Mouse (Mus musculus): ENCODE results near the gene Srcin1.
A peak's percentile ranks its signal among the peaks of the same experiment; 100 is the strongest.

Srcin1 gene

GRCm38 (mm10) chr11:97579088-97579857, 3.3 kb upstream of the Srcin1 start:
- no peak for DNase-seq (ENCODE audit: extremely low spot score)

- DNase-seq (ENCODE audit: extremely low spot score): no peak
Observed at GRCm38 (mm10) chr11:97578286-97578685, 2.3 kb upstream of the Srcin1 start.

GRCm38 (mm10) chr11:97575638-97576037, 348 bp downstream of the Srcin1 start:
- peak; percentile 90 for DNase-seq (ENCODE audit: extremely low spot score)

GRCm38 (mm10) chr11:97575075-97575474, 911 bp downstream of the Srcin1 start:
- DNase-seq (ENCODE audit: extremely low spot score): peak; percentile 71

GRCm38 (mm10) chr11:97574551-97575051, 1.4 kb downstream of the Srcin1 start:
- peak; percentile 58 for DNase-seq (ENCODE audit: extremely low spot score)

GRCm38 (mm10) chr11:97573891-97574550, 2.0 kb downstream of the Srcin1 start:
- DNase-seq (ENCODE audit: extremely low spot score): peak; percentile 57

DNA sequence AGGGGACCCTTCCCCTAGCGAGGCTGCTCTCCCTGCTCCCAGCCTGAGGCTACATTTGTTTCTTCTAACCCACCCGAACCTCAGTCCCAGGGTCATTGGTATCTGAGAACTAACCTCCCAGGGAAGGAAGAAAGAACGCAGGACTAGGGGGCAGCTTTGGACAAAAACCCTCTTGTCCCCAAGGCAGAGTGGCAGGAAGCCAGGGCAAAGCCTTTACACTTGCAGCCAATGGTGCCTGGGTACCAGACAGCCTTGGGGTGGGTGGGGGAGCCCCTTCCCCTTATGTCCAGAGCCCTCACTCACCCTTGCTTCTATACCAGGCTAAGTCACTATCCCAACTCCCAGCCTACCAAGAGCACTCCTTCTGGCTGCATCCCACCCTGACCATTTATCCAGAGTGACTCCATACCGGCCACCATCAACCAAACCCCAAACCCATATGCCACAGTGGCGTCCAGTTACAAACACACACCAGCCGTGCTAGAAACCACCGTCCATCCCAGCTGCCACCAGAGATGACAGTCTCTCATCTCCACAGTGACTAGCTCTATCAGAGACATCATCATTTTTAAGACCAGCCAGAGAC, 3.0 kb downstream of the Srcin1 start:
- no peak for DNase-seq (ENCODE audit: extremely low spot score)

DNA sequence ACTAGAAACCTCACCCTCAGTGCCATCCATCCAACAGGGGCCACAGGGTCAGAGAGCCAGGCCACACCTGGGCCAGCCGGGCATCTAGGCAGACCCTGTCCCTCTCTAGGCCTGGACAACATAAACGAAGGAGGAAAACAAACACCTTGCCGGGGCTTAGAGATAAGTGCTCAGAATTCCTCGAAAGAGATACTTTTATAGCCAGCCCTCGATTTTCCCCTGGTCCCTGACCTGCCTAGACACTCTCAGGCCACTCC, 4.0 kb downstream of the Srcin1 start:
- DNase-seq (ENCODE audit: extremely low spot score): no peak

DNA sequence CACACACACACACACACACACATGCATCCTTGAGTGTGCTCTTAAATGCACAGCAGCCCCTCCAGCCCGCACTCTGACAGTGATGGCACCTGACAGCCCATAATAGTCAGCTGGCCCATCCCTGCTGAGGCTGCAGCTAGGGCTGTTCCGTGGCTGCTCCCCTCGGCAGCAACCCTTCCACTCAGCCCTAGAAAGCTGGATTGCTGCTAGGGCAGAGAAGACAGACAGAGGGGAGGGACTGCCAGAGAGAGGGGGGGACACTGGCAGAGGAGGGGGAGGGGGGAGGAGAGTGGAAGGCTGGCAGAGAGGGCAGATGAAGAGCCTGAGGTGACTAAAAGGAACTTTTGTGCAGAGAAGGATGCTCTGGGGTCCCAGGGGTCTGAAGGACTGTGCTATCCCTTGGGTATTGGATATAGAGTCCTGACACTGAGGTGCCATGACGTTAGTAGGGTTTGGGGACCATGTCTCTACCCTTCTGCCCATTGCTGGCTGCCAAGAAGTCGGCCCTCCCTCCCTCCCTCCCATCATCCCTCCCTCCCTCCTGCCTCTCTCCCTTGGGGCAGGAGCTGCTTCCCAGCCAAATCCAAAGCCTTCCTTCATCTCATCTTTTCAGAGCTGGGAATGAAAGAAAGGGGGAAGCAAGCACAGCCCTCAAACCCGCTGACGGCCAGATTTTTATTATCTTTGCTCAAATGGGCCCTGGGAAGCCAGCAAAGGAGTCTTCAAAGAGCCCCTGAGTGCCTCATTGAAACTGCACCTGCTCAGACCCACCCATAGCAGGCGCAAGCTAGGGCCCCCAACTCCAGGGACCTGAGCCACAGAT, 4.5 kb downstream of the Srcin1 start:
- DNase-seq (ENCODE audit: extremely low spot score): no peak

DNA sequence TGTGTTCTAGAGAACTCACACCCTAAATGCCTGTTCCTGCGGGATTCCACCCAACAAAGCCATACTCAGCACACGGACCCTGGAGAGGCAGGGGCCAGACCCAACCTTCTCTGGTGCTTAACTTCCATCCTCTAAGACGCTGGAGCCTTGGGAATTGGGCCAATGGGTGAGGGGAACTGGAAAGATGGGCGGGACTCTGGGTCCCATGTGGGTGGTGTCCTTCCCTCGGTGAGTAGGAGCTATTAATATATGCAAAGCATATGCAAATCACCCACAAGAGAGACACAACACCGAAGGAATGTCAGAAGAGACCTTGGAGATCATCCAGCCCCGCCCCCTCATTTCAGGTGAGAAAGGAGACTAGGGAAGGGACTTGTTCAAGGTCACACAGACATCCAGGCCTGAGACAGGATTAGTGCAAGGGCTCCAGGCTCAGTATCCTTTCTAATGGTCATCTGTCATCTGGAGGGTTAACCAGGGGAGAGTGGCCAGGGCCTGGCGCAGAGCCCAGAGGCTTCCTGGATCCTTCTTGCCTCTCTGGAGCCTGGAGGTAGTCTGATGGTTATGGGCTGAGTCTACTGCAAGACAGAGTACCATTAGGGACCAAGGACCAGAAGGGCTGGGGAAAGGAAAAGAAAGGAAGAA, 5.4 kb downstream of the Srcin1 start:
- no peak for DNase-seq (ENCODE audit: extremely low spot score)

- DNase-seq (ENCODE audit: extremely low spot score): no peak
Observed at GRCm38 (mm10) chr11:97569806-97570205, 6.2 kb downstream of the Srcin1 start.

GRCm38 (mm10) chr11:97569301-97569724, 6.7 kb downstream of the Srcin1 start:
- no peak for DNase-seq (ENCODE audit: extremely low spot score)

- peak; percentile 83 for DNase-seq (ENCODE audit: extremely low spot score)
Observed at GRCm38 (mm10) chr11:97568729-97569128, 7.3 kb downstream of the Srcin1 start.

- DNase-seq (ENCODE audit: extremely low spot score): no peak
Observed at GRCm38 (mm10) chr11:97567480-97567879, 8.5 kb downstream of the Srcin1 start.

- no peak for DNase-seq (ENCODE audit: extremely low spot score)
Observed at GRCm38 (mm10) chr11:97566551-97566950, 9.4 kb downstream of the Srcin1 start.

- DNase-seq (ENCODE audit: extremely low spot score): no peak
Observed at GRCm38 (mm10) chr11:97563730-97564129, 12.3 kb downstream of the Srcin1 start.

DNA sequence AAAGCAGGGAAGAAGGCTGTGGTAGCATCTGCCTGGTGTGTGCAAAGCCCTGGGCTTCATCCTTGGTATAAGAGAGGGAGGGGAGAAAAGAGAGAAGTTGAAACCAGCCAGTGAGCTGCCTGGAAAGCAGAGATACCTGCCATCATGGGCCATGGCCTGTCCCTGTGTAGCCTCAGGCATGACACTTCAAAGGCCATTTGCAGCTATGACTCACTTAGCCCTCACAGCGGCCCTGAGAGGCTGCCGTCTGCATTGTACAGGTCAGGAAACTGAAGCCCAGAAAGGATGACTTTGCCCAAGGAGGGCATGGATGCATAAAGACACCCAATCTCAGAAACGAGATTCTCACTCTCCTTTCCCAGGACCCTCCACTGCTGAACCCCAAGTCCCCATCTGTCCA, 13.4 kb downstream of the Srcin1 start:
- no peak for DNase-seq (ENCODE audit: extremely low spot score)

DNA sequence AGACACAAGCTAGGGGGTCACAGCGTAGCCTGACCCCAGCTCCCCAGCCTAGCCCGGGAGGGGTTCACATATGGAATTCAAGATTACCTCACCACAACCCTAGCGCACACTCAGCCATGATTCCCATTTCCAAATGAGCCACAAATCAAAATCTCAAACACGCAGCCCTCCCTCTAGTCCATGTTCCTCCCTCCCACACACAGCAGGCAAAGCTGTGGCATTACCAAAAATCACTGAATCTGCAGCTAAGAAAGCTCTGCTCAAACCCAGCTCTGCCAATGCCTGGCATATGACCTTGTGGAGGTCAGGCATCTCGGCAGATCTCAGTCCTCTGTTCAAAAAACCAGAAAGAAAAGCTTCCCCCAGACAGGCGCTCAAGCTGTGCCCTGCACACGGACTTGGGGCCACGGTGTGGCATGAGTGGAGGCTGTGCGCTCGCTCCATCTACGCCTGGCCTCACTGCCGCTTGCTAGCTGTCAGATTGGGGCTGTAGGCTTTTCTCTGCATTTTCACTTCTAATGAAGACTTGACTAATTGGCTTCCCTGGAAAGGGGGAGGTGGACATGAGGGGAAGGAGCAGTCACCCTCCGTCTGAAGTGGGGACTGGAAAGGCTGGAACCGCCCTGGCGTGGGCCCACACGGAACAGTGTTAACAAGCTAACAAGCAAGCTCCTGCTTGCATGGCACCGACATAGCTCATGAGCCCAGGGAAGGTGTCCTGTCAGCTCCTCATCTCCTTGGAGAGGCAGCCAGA, 15.6 kb downstream of the Srcin1 start:
- DNase-seq (ENCODE audit: extremely low spot score): no peak

- no peak for DNase-seq (ENCODE audit: extremely low spot score)
Observed at GRCm38 (mm10) chr11:97559549-97559948, 16.4 kb downstream of the Srcin1 start.

DNA sequence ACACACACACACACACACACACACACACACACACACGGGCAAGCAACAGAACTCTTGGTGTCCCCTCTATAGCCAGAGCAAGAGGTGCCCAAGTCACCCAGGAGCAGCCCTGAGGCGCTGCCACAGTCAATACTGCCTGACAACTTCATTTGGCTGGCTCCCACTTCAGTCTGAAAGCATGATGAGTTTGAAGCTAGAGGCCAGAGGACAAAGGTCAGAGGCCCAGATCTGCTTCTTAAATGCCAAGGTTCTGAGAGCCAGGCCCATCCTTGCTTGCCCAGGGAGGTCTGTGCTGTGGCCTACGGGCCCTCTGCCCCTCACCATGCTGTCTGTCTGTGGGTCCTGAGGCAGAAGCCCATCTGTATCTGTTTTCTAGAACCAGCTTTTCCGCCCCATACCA, 18.1 kb downstream of the Srcin1 start:
- no peak for DNase-seq (ENCODE audit: extremely low spot score)
